Mouse (Mus musculus): ENCODE data around the gene Rapgef6.
"Not testable (repeated sequence)": the region's sequence is repeated elsewhere in the genome, so short reads cannot be mapped to it uniquely, and the experiment has no call there.

Rapgef6 gene

DNA sequence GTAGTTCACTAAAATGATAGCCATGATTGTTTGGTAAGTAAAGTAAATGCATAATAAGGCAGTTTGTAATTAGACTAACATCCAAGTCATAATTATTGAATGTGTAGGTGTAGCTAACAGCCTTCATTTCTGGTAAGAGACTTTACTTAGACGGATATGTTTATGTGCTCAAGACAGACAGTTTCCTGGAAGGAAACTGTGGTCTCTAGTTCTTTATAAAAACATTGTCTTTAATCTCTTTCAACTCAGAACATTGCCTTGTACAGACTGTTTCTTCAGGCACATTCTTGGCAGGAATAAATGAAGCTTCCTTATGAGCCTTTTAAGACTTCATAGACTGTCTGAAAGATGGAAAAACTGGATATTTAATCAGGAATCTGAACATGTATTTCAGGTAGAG lies 45.3 kb downstream of the Rapgef6 start:
- no peak for DNase-seq (ENCODE audit: low read depth, low spot score)

DNA sequence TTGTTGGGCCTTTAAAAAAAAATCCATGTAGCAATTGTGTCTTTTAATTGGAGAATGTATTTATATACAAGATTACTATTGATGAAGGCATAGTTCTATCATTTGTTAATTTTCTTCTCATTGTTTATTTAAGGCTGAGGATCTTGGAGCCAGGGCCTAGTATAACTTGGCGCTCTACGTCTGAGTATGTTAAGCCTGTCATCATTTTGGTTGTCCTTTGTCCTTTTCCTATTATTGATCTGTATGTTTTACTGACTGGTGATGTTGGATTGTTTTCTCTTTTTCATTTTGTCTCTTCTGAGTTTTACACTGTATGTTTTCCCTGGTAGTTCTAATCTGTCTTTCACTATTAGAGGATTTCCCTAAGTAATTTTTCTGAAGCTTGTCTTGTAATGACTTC lies 52.1 kb downstream of the Rapgef6 start:
- DNase-seq (ENCODE audit: low read depth, low spot score): no peak

DNA sequence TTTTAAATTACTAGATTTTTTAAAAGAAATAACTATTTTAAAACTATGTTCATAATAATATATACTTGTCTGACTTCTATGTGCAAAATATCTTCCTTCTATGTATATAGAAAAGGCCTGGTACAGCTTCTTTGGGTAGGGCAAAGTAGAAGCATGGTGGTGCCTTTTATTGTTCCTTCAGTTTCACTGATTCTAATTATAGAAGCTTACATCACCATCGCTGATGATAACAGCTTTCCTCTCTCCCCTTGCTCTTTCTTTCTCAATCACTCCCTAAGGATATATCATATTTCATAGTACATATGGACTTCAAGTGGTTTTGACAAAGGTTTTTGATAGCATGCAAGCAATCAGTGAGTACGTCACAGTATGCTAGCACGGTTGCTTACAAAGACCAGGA lies 69.9 kb downstream of the Rapgef6 start:
- no peak for DNase-seq (ENCODE audit: low read depth, low spot score)

DNA sequence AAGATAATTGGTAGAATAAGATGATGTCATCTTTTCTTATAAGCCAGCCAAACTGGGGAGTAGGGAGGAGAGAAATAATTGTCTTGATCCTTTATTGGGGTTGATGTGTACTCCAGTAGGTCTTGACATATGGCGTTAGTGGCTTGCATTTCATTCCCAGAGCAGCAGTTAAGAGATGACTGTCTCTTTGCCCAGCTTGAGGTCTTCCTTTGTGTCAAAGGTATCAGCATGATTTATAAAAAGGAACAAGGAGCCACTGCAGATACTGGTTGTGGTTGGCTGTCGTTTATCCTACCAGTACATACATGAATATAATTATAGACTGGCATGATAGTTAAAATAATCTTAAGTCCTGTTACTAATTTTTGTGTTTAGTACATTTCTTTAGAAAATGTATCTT lies 71.4 kb downstream of the Rapgef6 start:
- no peak for DNase-seq (ENCODE audit: low read depth, low spot score)

DNA sequence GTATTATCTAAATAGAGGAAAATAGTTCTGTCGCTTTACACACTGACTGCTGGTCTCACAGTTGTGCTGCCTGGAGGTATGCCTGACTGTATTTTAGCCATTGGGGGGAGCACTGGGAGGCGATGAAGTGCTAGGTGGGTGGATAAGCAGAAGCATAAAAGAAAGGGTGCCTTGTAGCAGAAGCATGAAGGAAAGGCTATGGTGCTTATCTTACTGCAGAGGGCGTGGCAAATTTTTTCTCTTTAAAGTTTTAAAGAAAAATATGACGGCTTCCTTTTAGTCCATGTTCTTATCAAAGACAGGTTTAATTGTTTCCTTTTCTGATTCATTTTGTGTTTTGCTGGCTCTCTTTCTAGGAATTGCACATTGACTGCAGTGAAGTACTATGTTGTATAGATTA lies 72.4 kb downstream of the Rapgef6 start:
- no peak for DNase-seq (ENCODE audit: low read depth, low spot score)

DNA sequence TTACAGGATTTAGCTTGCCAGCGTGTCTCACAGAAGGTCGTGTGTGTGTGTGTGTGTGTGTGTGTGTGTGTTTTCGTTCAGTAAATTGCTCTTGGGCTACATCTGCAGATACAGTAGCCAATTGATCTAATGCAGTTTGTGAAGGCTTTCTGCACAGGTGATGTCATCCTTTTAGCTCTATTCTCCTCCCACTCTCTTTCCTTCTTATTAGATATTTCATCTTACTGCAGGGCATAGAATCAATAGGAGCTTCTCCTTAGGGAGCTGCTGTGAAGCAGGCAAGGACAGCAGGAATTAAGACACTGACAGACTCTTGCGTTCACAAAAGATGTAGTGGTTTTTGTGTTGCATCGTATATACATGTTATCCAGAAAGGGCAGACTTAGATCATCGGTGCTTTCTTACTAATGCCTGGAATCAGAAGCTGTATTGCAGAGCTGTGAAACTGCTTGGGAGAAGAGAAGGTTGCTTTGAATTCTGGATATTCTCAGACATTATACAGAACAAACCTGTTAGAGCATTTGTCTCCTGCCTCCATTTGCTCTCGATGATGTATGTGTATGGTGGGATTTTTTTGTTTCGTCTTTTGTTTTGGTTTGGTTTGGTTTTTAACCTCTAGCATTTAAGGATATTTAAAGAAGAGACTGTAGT lies 73.4 kb downstream of the Rapgef6 start:
- no peak for DNase-seq (ENCODE audit: low read depth, low spot score)

DNA sequence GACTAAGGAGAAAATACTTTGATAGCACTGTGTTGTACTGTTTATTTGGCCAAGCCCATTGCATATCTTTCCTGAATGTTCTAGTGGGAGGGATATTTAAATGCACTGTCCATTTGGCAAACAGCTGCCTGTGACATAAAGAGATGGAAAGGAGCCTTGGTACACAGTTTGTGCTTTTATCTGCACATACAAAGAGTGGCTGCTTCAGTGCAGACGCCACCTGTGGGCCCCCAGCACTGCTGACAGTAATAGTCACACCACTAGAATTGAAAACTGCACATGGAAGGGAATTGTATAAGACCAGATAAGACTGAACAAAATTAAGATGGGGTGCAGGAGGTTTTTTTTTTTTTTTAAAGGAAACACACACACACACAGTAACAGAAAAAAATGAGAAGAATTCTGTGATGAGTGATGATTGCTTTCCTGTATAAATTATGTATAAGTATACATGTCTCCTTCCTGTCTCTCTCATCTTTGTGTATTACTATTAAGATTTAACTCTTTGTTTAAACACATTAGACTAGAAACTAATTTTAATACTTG lies 75.3 kb downstream of the Rapgef6 start:
- no peak for DNase-seq (ENCODE audit: low read depth, low spot score)

DNA sequence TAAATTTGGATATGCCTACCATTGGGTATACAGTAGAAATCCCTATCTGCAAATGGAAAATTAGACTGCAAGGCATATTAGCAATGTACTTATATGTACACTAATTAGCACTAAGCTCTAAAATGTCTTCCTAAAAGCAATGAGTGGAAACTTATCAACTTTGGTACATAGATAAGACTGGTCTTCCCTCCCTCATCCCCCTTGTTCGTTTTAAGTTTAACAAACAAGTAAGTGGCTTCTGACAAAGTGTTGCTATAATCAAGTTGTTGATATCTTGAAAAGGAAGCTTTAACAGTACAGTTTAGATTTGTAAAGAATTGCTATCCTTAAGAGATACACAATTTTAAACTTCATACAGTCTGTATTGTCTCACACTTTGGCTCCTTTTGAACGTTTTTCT lies 78.5 kb downstream of the Rapgef6 start:
- no peak for DNase-seq (ENCODE audit: low read depth, low spot score)

DNA sequence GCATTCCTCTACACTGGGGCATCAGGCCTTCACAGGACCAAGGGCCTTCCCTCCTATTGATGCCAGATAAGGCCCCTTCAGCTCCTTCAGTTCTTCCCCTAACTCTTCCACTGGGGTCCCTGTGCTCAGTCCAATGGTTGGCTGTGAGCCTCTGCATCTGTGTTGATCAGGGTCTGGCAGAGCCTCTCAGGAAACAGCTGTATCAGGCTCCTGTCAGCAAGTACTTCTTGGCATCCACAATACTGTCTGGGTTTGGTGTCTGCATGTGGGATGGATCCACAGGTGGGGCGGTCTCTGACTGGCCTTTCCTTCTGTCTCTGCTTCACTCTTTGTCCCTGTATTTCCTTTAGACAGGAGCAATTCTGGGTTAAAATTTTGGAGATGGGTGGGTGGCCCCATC lies 80.1 kb downstream of the Rapgef6 start:
- DNase-seq (ENCODE audit: low read depth, low spot score): not testable (repeated sequence)

DNA sequence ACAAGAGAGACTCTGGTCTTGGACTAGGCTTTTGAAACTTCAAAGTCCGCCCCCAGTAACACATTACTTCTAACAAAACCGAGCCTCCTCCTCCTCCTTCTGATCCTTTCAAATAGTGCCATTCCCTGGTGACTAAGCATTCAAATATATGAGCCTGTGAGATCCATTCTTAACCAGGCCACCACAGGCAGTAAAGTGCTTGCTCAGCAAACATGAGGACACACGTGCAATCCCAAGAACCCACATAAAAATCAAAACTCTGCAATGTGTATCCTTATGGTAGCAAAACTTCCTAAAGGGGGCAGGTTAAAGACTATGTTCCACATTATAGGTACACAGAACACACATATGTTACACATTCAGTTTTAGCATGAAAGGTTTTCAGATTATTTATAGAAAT lies 81.8 kb downstream of the Rapgef6 start:
- no peak for DNase-seq (ENCODE audit: low read depth, low spot score)

DNA sequence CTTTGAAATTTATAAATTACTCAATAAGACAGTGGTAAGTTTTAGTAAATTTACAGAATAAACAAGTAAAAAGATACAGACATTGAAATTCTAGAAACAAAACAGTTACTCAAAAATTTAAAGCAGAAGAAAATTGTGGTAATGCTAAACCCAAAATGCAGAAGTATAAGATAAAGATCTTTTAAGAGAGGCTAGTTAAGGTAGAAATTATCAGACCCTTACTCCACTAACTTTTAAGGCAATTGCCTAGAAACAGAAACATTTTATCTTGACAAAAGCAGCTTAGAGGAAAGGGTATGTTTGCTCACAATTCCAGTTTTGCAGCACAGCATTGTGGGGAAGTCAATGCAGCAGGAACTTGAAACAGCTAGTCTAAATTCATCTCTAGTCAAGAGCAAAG lies 91.0 kb downstream of the Rapgef6 start:
- no peak for DNase-seq (ENCODE audit: low read depth, low spot score)

DNA sequence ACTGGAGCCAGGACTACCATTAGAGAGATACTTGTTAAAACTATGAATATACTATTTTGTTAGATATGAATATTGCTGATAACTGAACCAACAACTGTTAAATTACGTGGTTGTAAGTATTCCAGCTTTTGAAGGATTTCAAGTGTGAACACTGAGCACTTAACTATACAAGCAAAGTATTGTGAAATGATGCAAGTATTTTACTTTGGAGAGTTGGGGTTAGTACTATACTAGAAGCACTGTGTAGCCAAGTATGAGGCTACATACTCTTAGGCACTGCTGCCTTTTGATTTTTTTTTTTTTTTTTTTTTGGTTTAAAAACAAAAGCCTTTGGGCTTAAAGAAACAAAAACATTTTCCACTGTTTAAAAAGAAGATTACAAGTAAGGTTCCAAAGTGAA lies 91.9 kb downstream of the Rapgef6 start:
- no peak for DNase-seq (ENCODE audit: low read depth, low spot score)

DNA sequence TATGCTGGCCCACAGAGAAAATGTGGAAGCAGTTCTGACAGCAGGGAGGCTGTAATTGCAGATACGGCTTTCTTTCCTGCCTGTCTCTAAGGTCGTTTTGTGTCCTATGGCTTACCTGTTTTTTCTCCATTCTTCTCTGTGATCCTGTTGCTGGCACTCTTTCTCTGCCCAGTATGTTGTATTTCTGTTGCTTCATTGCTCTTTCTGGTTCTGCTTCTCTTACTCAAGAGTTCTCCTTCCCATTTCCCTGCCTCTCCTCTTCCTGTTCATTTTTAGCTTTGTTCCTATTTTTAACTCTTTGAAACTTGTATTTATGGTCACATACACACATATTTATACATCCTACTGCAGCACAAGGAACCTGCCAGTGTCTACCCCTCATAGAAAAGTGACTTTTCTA lies 96.2 kb downstream of the Rapgef6 start:
- DNase-seq (ENCODE audit: low read depth, low spot score): no peak

DNA sequence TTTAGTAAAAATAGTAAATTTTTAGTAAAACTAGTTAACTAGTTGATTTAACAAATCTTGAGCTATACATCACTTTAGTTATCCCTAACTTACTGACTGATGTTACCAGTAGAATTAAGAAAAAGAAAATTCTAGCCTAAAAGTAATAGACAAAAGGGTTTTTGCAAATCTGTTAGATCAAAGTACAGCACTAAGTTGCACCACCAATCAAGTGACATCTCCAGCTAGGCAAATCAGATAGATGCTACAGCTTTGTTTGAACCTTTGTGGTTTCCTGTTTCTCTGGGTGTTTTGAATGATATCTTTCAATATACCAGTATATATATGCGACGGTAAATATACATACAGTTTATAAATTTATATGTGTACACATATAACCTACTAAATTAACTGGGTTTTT lies 99.1 kb downstream of the Rapgef6 start:
- DNase-seq (ENCODE audit: low read depth, low spot score): no peak

DNA sequence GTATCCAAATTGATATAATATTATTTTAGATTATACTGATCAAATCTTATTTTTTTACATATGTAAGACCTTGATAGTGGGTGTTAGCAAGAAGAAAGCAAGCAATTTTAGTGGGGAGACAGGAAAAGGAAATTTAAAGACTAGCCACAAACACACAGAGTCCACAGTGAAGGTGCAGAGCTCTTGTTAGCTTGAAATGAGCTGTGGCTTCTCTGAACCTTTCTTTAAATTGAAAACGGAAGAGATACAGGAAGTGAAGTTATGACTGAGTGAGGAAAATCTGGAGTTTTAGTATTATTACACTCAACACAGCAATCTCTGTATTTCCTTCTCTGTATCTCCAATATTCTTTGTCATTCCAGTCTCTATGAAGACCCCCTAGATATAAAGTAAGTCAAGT lies 104.3 kb downstream of the Rapgef6 start:
- no peak for DNase-seq (ENCODE audit: low read depth, low spot score)

DNA sequence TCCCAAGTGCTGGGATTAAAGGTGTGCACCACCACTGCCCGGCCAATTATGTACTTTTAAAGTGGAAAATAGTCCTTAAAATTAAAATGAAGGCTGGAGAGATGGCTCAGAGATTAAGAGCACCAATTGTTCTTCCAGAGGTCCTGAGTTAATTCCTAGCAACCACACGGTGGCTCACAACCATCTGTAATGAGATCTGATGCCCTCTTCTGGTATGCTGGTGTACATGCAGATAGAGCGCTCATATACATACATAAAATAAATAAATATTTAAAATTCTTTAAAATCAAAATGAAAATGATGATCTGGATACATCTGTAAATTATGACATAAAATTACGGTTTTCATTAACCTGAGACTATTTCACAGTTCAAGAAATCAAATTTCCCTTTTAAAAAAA lies 123.8 kb downstream of the Rapgef6 start:
- DNase-seq (ENCODE audit: low read depth, low spot score): peak; percentile 60

DNA sequence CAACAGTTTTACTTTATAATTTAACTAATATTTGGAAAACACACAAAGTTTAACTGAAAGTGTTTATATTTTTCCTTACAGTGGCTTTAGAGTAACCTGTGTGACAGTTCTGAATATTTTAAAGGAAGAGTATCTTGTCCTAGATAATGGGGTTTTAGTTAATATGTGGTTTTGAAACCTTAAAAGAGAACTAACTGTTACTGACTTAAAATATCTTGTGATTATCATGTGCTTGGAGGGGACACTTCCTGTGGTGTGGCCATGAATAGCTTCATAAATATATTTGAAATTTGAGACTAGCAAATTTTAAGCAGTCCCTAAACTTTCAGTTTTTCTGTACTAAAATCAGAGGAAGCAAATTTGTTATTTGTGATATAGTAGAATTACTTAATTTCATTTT lies 125.9 kb downstream of the Rapgef6 start:
- DNase-seq (ENCODE audit: low read depth, low spot score): no peak

DNA sequence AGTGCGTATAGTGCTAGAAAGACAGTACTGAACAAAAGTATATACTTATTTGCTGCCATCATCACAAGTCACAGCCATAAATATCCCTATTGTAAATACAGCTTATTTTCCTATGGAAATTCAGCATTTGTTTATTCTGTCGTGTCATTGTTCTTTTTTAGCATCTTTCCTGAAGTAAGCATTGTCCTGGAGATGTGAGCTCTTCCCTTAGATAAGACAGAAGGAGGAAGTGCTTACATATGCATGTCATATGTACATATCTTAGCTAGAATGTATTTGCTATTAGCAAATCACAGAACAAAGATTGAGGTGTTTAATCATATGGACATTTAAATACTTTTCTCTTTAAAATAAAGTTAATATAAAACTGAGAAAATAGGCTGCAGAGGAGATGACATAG lies 132.8 kb downstream of the Rapgef6 start:
- DNase-seq (ENCODE audit: low read depth, low spot score): no peak

DNA sequence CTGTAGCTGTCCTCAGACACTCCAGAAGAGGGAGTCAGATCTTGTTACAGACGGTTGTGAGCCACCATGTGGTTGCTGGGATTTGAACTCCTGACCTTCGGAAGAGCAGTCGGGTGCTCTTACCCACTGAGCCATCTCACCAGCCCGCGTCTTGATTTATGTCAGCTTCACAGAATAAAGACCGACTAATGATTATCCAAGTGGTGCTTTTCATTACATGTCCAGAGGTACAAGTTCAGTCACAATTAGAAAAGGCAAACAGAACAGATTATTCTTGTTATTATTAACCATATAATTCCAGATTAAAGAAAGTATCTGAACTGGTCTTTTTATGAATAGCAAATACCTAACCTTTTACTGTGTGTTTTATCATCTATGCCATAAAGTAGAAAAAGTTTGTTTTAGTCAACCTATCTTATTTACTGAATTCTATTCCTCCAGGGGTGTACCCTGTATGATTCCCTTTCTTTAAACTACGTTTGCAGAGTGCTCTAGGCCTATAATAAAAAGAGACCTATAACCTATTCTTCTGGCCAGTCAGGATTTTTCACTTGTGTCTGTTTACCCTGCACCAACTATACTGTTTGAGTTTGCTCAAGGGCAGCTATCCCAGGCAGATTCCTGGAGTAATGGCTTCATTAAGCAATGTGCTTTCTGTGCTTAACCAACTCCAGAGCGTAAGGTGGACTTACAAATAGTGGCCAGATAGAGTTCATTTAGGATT lies 151.1 kb downstream of the Rapgef6 start:
- DNase-seq (ENCODE audit: low read depth, low spot score): no peak

DNA sequence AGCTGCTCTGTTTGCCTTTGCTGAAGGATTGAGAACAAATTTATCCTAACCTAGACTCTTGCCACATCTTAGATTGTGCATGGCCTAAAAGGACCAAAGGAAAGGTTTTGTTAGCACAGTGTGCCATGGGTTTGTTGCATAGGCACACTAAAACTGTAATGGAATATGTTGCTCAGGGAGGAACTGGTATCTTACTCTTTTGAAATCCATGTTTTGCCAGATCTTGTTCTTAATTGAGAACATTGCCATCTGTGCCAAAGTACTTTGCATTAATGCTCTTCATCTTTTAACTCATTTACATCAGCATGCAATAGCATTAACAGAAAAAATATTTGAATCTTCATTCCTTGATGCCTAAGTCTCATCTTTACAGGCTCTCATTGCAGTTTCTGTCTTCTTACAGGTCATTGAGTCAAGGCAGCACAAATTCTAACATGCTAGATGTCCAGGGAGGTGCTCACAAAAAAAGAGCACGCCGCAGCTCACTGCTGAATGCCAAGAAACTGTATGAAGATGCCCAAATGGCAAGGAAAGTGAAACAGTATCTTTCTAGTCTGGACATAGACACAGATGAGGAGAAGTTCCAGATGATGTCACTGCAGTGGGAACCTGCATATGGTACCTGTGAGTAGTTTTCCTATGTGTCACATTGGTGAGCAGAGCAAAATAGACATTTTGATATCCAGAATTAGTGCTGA lies 153.3 kb downstream of the Rapgef6 start:
- no peak for DNase-seq (ENCODE audit: low read depth, low spot score)

DNA sequence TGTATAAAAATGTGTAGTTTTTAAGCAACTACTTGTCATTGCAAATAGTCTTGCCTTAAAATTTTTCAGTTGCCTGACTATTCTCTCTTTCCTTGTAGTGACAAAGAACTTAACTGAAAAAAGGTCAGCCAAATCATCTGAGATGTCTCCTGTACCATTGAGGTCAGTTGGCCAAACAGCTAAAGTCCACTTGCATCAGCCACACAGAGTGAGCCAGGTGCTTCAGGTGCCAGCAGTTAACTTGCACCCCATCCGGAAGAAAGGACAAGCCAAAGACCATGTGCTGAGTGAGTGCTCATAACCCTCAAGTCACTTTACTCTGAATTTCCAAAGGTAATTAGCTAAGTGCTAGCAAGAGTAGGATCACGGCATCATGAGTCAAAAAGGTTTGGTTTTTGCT lies 156.5 kb downstream of the Rapgef6 start:
- DNase-seq (ENCODE audit: low read depth, low spot score): no peak

DNA sequence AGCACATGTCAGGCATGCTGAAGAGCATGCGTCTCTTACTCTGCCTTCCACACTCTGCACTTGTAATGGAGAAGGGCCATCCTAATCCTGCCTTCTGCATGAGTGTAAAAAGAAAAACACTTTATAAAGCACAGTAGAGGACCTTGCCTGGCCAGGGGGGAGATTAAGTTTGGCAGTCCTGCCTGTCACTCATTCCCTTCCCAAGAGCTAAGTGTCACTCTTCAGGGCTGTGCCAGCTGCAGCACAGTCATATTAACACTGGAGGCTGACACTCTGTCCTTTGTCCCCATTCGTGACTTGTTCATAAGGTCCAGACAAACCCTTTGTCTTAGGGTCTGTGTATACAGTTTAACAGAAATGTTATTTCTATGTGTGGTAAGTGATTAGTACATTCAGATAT lies 162.2 kb downstream of the Rapgef6 start:
- no peak for DNase-seq (ENCODE audit: low read depth, low spot score)

DNA sequence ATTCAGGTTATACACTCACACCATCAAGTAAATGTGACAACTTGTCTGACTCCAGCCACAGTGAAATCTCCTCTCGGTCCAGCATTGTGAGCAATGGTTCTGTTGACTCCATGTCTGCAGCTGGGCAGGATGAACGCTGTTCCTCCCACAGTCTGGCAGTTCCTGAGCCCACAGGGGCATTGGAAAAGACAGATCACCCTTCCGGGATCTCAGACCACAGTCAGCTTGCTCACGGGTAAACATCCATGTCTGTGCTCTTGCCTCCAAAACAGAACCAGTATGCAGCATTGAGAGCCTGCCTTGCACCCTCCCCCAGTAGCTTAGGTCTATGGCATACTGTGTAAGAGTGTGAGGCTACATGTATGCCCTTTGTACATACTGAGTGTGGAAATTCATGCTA lies 167.5 kb downstream of the Rapgef6 start:
- DNase-seq (ENCODE audit: low read depth, low spot score): no peak
